Mouse (Mus musculus) MEL (cell line): Measurements from ENCODE around the gene Ddb2. TPM values are rescaled to one million over a fixed set of nuclear protein-coding genes. Genes with fewer than 3 reads are reported as not detected.
A peak's percentile ranks its signal among the peaks of the same experiment; 100 is the strongest.

Experiments
- DNase-seq: peaks from one replicate; pipeline ENCODE4 v3.0.0; 2011; ENCODE audit warnings: low read depth, low spot score
- H3K27ac ChIP-seq: 2 replicates; pipeline ENCODE4 v1.5.1; 2012; ENCODE audit warnings: low read depth, mild to moderate bottlenecking, control low read depth, low read length, moderate library complexity; ENCODE audit not compliant: control insufficient read depth
- H3K27me3 ChIP-seq, 2 experiments: fragments of 150-350 bp in 1 of 2; sonication (generic) in 1 of 2; 2 replicates each; pipeline ENCODE4 v1.6.1; 2012; ENCODE audit warnings: low read length in 2 of 2, mild to moderate bottlenecking in 2 of 2, improper control_type of control experiment in 1 of 2, moderate library complexity in 1 of 2; ENCODE audit not compliant: insufficient read depth in 2 of 2, control insufficient read depth in 1 of 2
- H3K36me3 ChIP-seq, 2 experiments: 2 replicates each; pipeline ENCODE4 v1.6.1; 2012 to 2014; ENCODE audit warnings: low read length in 2 of 2, improper control_type of control experiment in 1 of 2, inconsistent platforms in 1 of 2, mild to moderate bottlenecking in 1 of 2; ENCODE audit not compliant: insufficient read depth in 2 of 2, control insufficient read depth in 1 of 2
- H3K4me1 ChIP-seq, 2 experiments: fragments of 150-350 bp in 1 of 2; sonication (generic) in 1 of 2; 2 replicates each; pipeline ENCODE4 v1.6.1; 2012; ENCODE audit warnings: low read length in 2 of 2, improper control_type of control experiment in 1 of 2, mild to moderate bottlenecking in 1 of 2; ENCODE audit not compliant: insufficient read depth in 2 of 2, control insufficient read depth in 1 of 2
- H3K4me3 ChIP-seq, 2 experiments: fragments of 150-350 bp in 1 of 2; sonication (generic) in 1 of 2; 2 replicates each; pipeline ENCODE4 v1.5.1; 2012; ENCODE audit warnings: low read depth in 2 of 2, low read length in 2 of 2, mild to moderate bottlenecking in 2 of 2, moderate library complexity in 2 of 2, control low read depth in 1 of 2, improper control_type of control experiment in 1 of 2; ENCODE audit not compliant: control insufficient read depth in 1 of 2, insufficient read depth in 1 of 2
- H3K79me2 ChIP-seq: 2 replicates; pipeline ENCODE4 v1.6.1; 2012; ENCODE audit warnings: mild to moderate bottlenecking, low read length, moderate library complexity; ENCODE audit not compliant: control insufficient read depth, poor library complexity, insufficient read depth
- H3K9ac ChIP-seq: 2 replicates; pipeline ENCODE4 v1.6.1; 2012; ENCODE audit warnings: low read depth, mild to moderate bottlenecking, control low read depth, low read length, moderate library complexity; ENCODE audit not compliant: control insufficient read depth, poor library complexity, severe bottlenecking
- H3K9me3 ChIP-seq: fragments of 150-350 bp; sonication (generic); replicated peaks from 2 replicates; pipeline ENCODE4 v1.6.1; 2012; ENCODE audit warnings: mild to moderate bottlenecking, low read length, improper control_type of control experiment, moderate library complexity; ENCODE audit not compliant: insufficient read depth
- CHD1 ChIP-seq: IDR thresholded peaks from 2 replicates; pipeline ENCODE4 v1.6.1; 2012; ENCODE audit warnings: low read depth, mild to moderate bottlenecking, inconsistent platforms, low read length, improper control_type of control experiment
- CHD2 ChIP-seq: IDR thresholded peaks from 2 replicates; pipeline ENCODE4 v1.6.1; 2011; ENCODE audit warnings: low read length, improper control_type of control experiment
- CTCF ChIP-seq, 3 experiments: IDR thresholded peaks in 2 of 3; conservative IDR thresholded peaks in 1 of 3; 2 replicates each; pipeline ENCODE4 v1.5.1; 2011 to 2012; ENCODE audit warnings: low read length in 3 of 3, low read depth in 2 of 3, mild to moderate bottlenecking in 2 of 3, improper control_type of control experiment in 1 of 3, inconsistent platforms in 1 of 3, mixed read lengths in 1 of 3, moderate library complexity in 1 of 3; ENCODE audit not compliant: control insufficient read depth in 1 of 3, insufficient read depth in 1 of 3, poor library complexity in 1 of 3, severe bottlenecking in 1 of 3
- E2F4 ChIP-seq: IDR thresholded peaks from 2 replicates; pipeline ENCODE4 v1.6.1; 2011; ENCODE audit warnings: low read depth, low read length, improper control_type of control experiment, borderline replicate concordance
- ELF1 ChIP-seq: IDR thresholded peaks from 2 replicates; pipeline ENCODE4 v1.6.1; 2014; ENCODE audit warnings: low read depth, mild to moderate bottlenecking, inconsistent platforms, low read length, improper control_type of control experiment, moderate library complexity
- EP300 ChIP-seq, 2 experiments: IDR thresholded peaks; 2 replicates each; pipeline ENCODE4 v1.6.1; 2011; ENCODE audit warnings: improper control_type of control experiment in 2 of 2, low read length in 2 of 2, low read depth in 1 of 2, mild to moderate bottlenecking in 1 of 2
- GABPA ChIP-seq: IDR thresholded peaks from 2 replicates; pipeline ENCODE4 v1.6.1; 2012; ENCODE audit warnings: low read depth, mild to moderate bottlenecking, inconsistent platforms, low read length, improper control_type of control experiment, moderate library complexity
- GATA1 ChIP-seq: IDR thresholded peaks from 2 replicates; pipeline ENCODE4 v1.6.1; 2011; ENCODE audit warnings: low read depth, low read length, improper control_type of control experiment
- JUND ChIP-seq: IDR thresholded peaks from 2 replicates; pipeline ENCODE4 v1.6.1; 2011; ENCODE audit warnings: low read depth, mild to moderate bottlenecking, improper control_type of control experiment, low read length
- KAT2A ChIP-seq: conservative IDR thresholded peaks from 2 replicates; pipeline ENCODE4 v1.6.1; 2012; ENCODE audit warnings: low read depth, low read length, improper control_type of control experiment, inconsistent platforms
- MAX ChIP-seq: IDR thresholded peaks from 2 replicates; pipeline ENCODE4 v1.6.1; 2011; ENCODE audit warnings: low read length, improper control_type of control experiment
- MAZ ChIP-seq: IDR thresholded peaks from 2 replicates; pipeline ENCODE4 v1.6.1; 2012; ENCODE audit warnings: low read depth, mild to moderate bottlenecking, inconsistent platforms, low read length, improper control_type of control experiment
- MEF2A ChIP-seq: IDR thresholded peaks from 2 replicates; pipeline ENCODE4 v1.6.1; 2014; ENCODE audit warnings: low read depth, mild to moderate bottlenecking, inconsistent platforms, low read length, improper control_type of control experiment; ENCODE audit not compliant: poor library complexity, insufficient replicate concordance, severe bottlenecking; ENCODE audit errors: extremely low read depth
- MXI1 ChIP-seq: IDR thresholded peaks from 2 replicates; pipeline ENCODE4 v1.6.1; 2011; ENCODE audit warnings: mild to moderate bottlenecking, low read depth, low read length, improper control_type of control experiment
- NRF1 ChIP-seq: IDR thresholded peaks from 2 replicates; pipeline ENCODE4 v1.6.1; 2014; ENCODE audit warnings: low read depth, mild to moderate bottlenecking, inconsistent platforms, low read length, improper control_type of control experiment, moderate library complexity; ENCODE audit not compliant: poor library complexity, insufficient read depth, severe bottlenecking
- POLR2A ChIP-seq, 2 experiments: IDR thresholded peaks; 2 replicates each; pipeline ENCODE4 v1.6.1; 2011 to 2012; ENCODE audit warnings: low read length in 2 of 2, mild to moderate bottlenecking in 2 of 2, control low read depth in 1 of 2, improper control_type of control experiment in 1 of 2, low read depth in 1 of 2, moderate library complexity in 1 of 2; ENCODE audit not compliant: control insufficient read depth in 1 of 2, insufficient read depth in 1 of 2, poor library complexity in 1 of 2
- POLR2AphosphoS2 ChIP-seq: IDR thresholded peaks from 2 replicates; pipeline ENCODE4 v1.6.1; 2011; ENCODE audit warnings: low read length, improper control_type of control experiment
- POLR2AphosphoS5 ChIP-seq: IDR thresholded peaks from 2 replicates; pipeline ENCODE4 v1.6.1; 2012; ENCODE audit warnings: low read depth, borderline replicate concordance, mild to moderate bottlenecking, inconsistent platforms, low read length, moderate library complexity, mixed read lengths
- RAD21 ChIP-seq: IDR thresholded peaks from 2 replicates; pipeline ENCODE4 v1.6.1; 2011; ENCODE audit warnings: mild to moderate bottlenecking, low read depth, low read length, improper control_type of control experiment
- RCOR1 ChIP-seq: IDR thresholded peaks from 2 replicates; pipeline ENCODE4 v1.6.1; 2012; ENCODE audit warnings: low read depth, mild to moderate bottlenecking, inconsistent platforms, low read length, improper control_type of control experiment
- SIN3A ChIP-seq: IDR thresholded peaks from 2 replicates; pipeline ENCODE4 v1.6.1; 2012; ENCODE audit warnings: low read length, improper control_type of control experiment, inconsistent platforms
- SMC3 ChIP-seq: IDR thresholded peaks from 2 replicates; pipeline ENCODE4 v1.6.1; 2011; ENCODE audit warnings: low read depth, low read length, improper control_type of control experiment
- TCF12 ChIP-seq: IDR thresholded peaks from 2 replicates; pipeline ENCODE4 v1.6.1; 2014; ENCODE audit warnings: low read depth, mild to moderate bottlenecking, inconsistent platforms, low read length, improper control_type of control experiment, moderate library complexity
- UBTF ChIP-seq: IDR thresholded peaks from 2 replicates; pipeline ENCODE4 v1.6.1; 2012; ENCODE audit warnings: low read depth, mild to moderate bottlenecking, inconsistent platforms, low read length, improper control_type of control experiment, moderate library complexity, borderline replicate concordance; ENCODE audit not compliant: insufficient read depth
- USF1 ChIP-seq: IDR thresholded peaks from 2 replicates; pipeline ENCODE4 v1.6.1; 2014; ENCODE audit warnings: low read depth, mild to moderate bottlenecking, inconsistent platforms, low read length, improper control_type of control experiment, moderate library complexity
- ZC3H11A ChIP-seq: IDR thresholded peaks from 2 replicates; pipeline ENCODE4 v1.6.1; 2012; ENCODE audit warnings: low read depth, mild to moderate bottlenecking, inconsistent platforms, low read length, improper control_type of control experiment
- ZKSCAN1 ChIP-seq: IDR thresholded peaks from 2 replicates; pipeline ENCODE4 v1.6.1; 2012; ENCODE audit warnings: low read depth, mild to moderate bottlenecking, inconsistent platforms, low read length, improper control_type of control experiment, moderate library complexity
- ZMIZ1 ChIP-seq: IDR thresholded peaks from 2 replicates; pipeline ENCODE4 v1.6.1; 2012; ENCODE audit warnings: low read depth, mild to moderate bottlenecking, inconsistent platforms, low read length, improper control_type of control experiment, moderate library complexity
- ZNF384 ChIP-seq: IDR thresholded peaks from 2 replicates; pipeline ENCODE4 v1.6.1; 2012; ENCODE audit warnings: low read depth, mild to moderate bottlenecking, inconsistent platforms, low read length, improper control_type of control experiment
- polyA plus RNA-seq, 2 experiments: library from polyadenylated mRNA; stranded (reverse) in 1 of 2; unstranded in 1 of 2; fragments of >175 nt in 1 of 2; fragments of >200 nt in 1 of 2; gene quantifications; 2 replicates each; pipeline versions ENCODE4 v1.2.1 to v1.2.4; 2012; ENCODE audit warnings: low replicate concordance in 2 of 2, low read depth in 1 of 2; ENCODE audit not compliant: insufficient read length in 2 of 2, insufficient read depth in 1 of 2, missing spikeins in 1 of 2
- total RNA-seq: library from RNA; depleted of rRNA; stranded (reverse); fragments of 300-350 nt; gene quantifications from 2 replicates; pipeline ENCODE4 v1.2.3, GENCODE M21; 2012

The Ddb2 gene
- total and polyA plus RNA-seq, 3 experiments = 8.4 to 12.6 TPM; not detected in 1

DNA sequence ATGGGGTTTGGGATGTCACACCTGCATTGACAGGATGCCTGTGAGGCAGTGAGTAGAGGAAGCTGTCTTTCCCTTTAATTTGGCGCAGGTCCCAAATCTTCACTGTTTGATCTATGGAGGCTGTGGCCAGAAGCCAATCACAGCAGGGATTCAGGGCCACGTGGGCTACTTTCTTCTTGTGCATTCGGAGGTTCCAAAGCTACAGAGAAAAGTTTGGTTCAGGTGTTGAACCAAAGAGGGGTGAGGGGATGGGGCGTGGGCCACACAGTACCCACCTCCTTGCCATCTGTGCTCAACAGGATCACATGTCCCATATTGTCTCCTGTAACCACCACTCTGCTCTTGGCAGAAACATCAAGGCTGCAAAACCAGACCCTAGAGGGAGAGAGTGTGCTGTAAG is 19.8 kb downstream of the Ddb2 start:
- Histone ChIP-seq H3K27ac (no peak overlapping the region), H3K9me3 (no peaks in the 10 kb centered on the region)
- no peak for DNase-seq
- TF ChIP-seq ELF1 = no peak
- TF ChIP-seq USF1 = peak; percentile 59; the same call in 1 of the 2 replicates
- TF ChIP-seq, all 39 proteins: peak for 1
- Histone ChIP-seq H3K4me3 (no peak overlapping the region), H3K4me1 (no peaks in the 10 kb centered on the region), H3K36me3 (peaks cover 0 to 1% of the 10 kb centered on the region in 2 experiments; a peak in 1 of 4 replicates), H3K9ac (no peak overlapping the region), H3K27me3 (no peaks in the 10 kb centered on the region), H3K79me2 (no peaks in the 10 kb centered on the region)

DNA sequence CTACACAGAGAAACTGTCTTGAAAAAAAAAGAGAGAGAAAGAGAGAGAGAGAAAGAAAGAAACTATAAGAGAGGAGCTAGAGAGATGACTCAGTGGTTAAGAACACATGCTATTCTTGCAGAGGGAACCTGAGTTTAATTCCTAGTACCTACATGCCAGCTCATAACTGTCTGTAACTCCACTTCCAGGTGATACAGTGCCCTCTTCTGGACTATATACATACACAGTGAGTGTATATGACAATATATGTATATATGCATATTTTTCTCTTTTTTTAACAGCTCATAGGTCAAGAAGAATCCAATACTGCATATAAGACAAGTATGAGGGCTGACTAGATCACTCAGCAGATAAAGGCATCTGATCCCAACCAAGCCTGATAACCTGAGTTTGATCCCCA is 23.5 kb downstream of the Ddb2 start:
- TF ChIP-seq UBTF (no peak), MAZ (no peak), ZMIZ1 (no peak), JUND (no peak), ELF1 (no peak), CHD2 (no peak), MXI1 (no peak), ZNF384 (no peak), POLR2AphosphoS5 (no peak), E2F4 (no peak), SIN3A (no peak), ZKSCAN1 (no peak), TCF12 (no peak), ZC3H11A (peak; percentile 40), NRF1 (no peak), POLR2A (IDR thresholded peaks at IDR 0.05; ENCODE audit: control insufficient read depth in 1 of 2, insufficient read depth in 1 of 2, low read depth in 1 of 2, low read length in 2 of 2, poor library complexity in 1 of 2) (no peak), RCOR1 (no peak), EP300 (IDR thresholded peaks at IDR 0.05; ENCODE audit: low read depth in 1 of 2, low read length in 2 of 2) (no peak), POLR2AphosphoS2 (no peak), CHD1 (no peak), USF1 (no peak), MAX (no peak), SMC3 (peak; percentile 59), CTCF (IDR thresholded peaks at IDR 0.05 in 2 of 3, conservative IDR thresholded peaks at IDR 0.05 in 1 of 3; ENCODE audit: control insufficient read depth in 1 of 3, insufficient read depth in 1 of 3, low read depth in 2 of 3, low read length in 3 of 3, poor library complexity in 1 of 3, severe bottlenecking in 1 of 3) (peak in 1 of 3 experiments; percentile 60; a peak in 3 of 6 replicates), MEF2A (no peak), KAT2A (no peak), GATA1 (no peak), GABPA (no peak), RAD21 (peak; percentile 55)
- H3K9ac ChIP-seq = no peak overlapping the region
- H3K9me3 ChIP-seq = no peaks in the 10 kb centered on the region
- no peaks in the 10 kb centered on the region for H3K27me3 ChIP-seq
- no peaks in the 10 kb centered on the region for H3K79me2 ChIP-seq
- H3K36me3 ChIP-seq = peaks cover 0 to 11% of the 10 kb centered on the region in 2 experiments; a peak in 2 of 4 replicates
- DNase-seq = peak; percentile 48
- no peak overlapping the region for H3K27ac ChIP-seq
- no peak overlapping the region for H3K4me3 ChIP-seq
- H3K4me1 ChIP-seq = no peaks in the 10 kb centered on the region
